Mouse (Mus musculus): ENCODE measurements around the gene Hrh1. TPM values are rescaled to one million over a fixed set of nuclear protein-coding genes. Genes with fewer than 3 reads are reported as not detected.
"Not testable (repeated sequence)": the region's sequence is repeated elsewhere in the genome, so short reads cannot be mapped to it uniquely, and the experiment has no call there.

The Hrh1 gene
- polyA plus RNA-seq, 1 experiment = 0.75 TPM

- Histone ChIP-seq H3K27ac (replicated peaks; ENCODE audit: low read depth, low read length) (no peak overlapping the region), H3K4me1 (ENCODE audit: control insufficient read depth, insufficient read depth, insufficient read length, low read length) (peaks cover 5% of the 10 kb centered on the region; the same call in 1 of the 2 replicates), H3K4me3 (ENCODE audit: insufficient read depth, low read depth, low read length) (no peak overlapping the region)
Observed at GRCm38 (mm10) chr6:114461536-114461935, 63.8 kb downstream of the Hrh1 start.

DNA sequence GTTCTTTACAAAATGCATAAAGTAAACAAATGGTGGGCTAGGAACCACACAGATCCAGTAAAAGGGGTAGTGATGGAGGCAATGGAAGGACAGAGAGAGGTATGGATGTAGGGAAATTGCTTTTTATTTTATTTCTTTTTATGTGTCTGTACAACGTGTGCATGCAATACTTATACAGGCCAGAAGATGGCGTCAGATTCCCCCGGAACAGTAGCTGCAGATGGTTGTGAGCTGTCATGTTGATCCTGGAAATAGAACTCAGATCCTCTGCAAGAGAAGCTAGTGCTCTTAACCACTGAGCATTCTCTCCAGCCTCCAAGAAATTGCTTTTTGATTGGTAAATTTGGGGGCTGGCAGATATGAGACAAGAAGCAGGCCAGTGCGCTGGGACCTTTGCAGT lies 65.0 kb downstream of the Hrh1 start:
- Histone ChIP-seq H3K27ac (replicated peaks; ENCODE audit: low read depth, low read length) (no peak overlapping the region), H3K4me1 (ENCODE audit: control insufficient read depth, insufficient read depth, insufficient read length, low read length) (peaks cover 5% of the 10 kb centered on the region; the same call in 1 of the 2 replicates), H3K4me3 (ENCODE audit: insufficient read depth, low read depth, low read length) (no peak overlapping the region)

- H3K4me3 ChIP-seq (ENCODE audit: insufficient read depth, low read depth, low read length) = no peak overlapping the region
- H3K4me1 ChIP-seq (ENCODE audit: control insufficient read depth, insufficient read depth, insufficient read length, low read length) = no peaks in the 10 kb centered on the region
- H3K27ac ChIP-seq (replicated peaks; ENCODE audit: low read depth, low read length) = no peak overlapping the region
Observed at GRCm38 (mm10) chr6:114473541-114473940, 75.8 kb downstream of the Hrh1 start.

DNA sequence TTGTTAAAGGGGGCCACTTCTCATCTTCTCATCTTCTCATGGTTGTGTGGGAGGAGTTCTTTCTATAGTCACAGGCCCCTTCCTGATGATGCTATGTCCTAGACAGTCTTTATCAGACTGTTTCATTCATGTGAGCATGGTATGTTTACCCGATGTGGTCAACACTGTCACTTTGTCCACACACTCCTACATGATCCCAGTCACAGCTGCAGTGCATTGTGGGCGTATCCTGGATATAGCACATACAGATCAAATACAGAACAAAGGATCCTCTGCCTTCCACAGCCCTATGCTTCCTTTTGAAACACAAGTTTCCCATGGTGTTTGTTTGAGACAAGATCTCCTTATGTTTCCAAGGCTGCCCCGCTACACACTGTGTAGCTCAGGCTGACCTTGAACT lies 76.3 kb downstream of the Hrh1 start:
- H3K27ac ChIP-seq (replicated peaks; ENCODE audit: low read depth, low read length) = no peak overlapping the region
- no peaks in the 10 kb centered on the region for H3K4me1 ChIP-seq (ENCODE audit: control insufficient read depth, insufficient read depth, insufficient read length, low read length)
- H3K4me3 ChIP-seq (ENCODE audit: insufficient read depth, low read depth, low read length) = no peak overlapping the region

DNA sequence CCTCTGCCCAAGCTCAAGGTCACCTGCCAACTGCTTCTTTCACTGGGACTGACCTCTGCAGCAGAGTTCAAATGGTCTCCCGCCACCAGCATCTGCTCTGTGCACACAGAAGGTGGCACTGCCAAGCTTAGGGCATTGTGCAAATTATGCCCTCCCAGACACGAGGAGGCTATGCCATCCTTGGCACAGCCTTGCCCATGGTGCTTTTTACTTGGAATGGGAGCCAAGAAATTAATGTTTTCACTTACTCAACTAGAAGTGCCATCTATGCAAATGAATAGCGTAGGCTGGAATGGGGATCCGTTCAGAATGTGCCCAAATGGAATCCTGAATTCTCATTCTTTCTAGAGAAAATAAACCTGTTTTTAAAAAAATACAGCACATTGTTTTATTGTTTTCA lies 77.2 kb downstream of the Hrh1 start:
- no peak overlapping the region for H3K4me3 ChIP-seq (ENCODE audit: insufficient read depth, low read depth, low read length)
- no peaks in the 10 kb centered on the region for H3K4me1 ChIP-seq (ENCODE audit: control insufficient read depth, insufficient read depth, insufficient read length, low read length)
- H3K27ac ChIP-seq (replicated peaks; ENCODE audit: low read depth, low read length) = no peak overlapping the region

GRCm38 (mm10) chr6:114478771-114479170 lies 81.0 kb downstream of the Hrh1 start:
- Histone ChIP-seq H3K4me1 (ENCODE audit: control insufficient read depth, insufficient read depth, insufficient read length, low read length) (no peaks in the 10 kb centered on the region), H3K27ac (replicated peaks; ENCODE audit: low read depth, low read length) (no peak overlapping the region), H3K4me3 (ENCODE audit: insufficient read depth, low read depth, low read length) (no peak overlapping the region)

GRCm38 (mm10) chr6:114479644-114480410 lies 82.1 kb downstream of the Hrh1 start:
- Histone ChIP-seq H3K4me3 (ENCODE audit: insufficient read depth, low read depth, low read length) (no peak overlapping the region), H3K27ac (replicated peaks; ENCODE audit: low read depth, low read length) (no peak overlapping the region)

DNA sequence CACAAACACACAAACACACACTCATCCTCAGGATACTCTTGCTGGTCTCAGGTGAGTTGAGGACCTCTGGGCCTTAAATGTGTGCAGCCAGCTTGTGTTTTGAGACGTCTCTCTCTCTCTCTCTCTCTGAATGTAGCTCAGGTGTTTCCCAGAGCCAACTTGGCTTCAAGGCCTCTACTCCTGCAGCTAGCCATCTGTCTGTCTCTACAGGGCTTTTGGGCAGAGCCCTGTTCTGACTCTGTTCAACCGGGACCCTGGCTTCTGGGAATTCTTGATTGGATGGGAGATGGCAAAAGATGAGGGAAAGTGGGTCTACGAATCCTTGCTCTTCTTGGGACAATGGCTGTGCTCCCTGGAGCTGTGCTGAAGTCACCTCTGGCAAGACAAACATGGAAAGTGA lies 91.6 kb downstream of the Hrh1 start:
- no peak overlapping the region for H3K27ac ChIP-seq (replicated peaks; ENCODE audit: low read depth, low read length)
- no peaks in the 10 kb centered on the region for H3K4me1 ChIP-seq (ENCODE audit: control insufficient read depth, insufficient read depth, insufficient read length, low read length)
- no peak overlapping the region for H3K4me3 ChIP-seq (ENCODE audit: insufficient read depth, low read depth, low read length)

More at GRCm38 (mm10) chr6:114479644-114480410, 82.1 kb downstream of the Hrh1 start:
- no peaks in the 10 kb centered on the region for H3K4me1 ChIP-seq (ENCODE audit: control insufficient read depth, insufficient read depth, insufficient read length, low read length)

- H3K27ac ChIP-seq (replicated peaks; ENCODE audit: low read depth, low read length); H3K4me1 ChIP-seq (ENCODE audit: control insufficient read depth, insufficient read depth, insufficient read length, low read length); H3K4me3 ChIP-seq (ENCODE audit: insufficient read depth, low read depth, low read length): not testable (repeated sequence)
Observed at GRCm38 (mm10) chr6:114492588-114492987, 94.9 kb downstream of the Hrh1 start.

DNA sequence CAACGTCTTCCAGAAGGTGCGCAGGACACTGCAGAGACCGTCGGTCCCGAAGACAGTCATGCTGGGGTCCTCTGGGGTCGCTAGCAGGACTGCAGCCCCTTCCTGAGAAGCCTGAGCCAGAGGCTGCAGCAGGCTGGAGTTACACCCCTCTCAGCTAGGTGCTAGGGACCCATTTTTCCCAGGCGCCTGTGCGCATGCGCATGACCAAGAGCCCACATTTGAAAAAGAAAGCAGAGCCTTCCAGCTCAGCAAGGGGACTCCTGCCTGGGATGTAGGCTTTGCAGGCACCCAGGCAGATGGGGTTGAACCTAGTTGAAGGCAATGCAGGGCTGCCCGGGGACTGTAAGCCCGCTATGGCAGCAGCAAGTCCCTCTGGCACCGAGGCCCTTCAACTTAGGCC lies 97.3 kb downstream of the Hrh1 start:
- not testable (repeated sequence) for H3K27ac ChIP-seq (replicated peaks; ENCODE audit: low read depth, low read length); H3K4me3 ChIP-seq (ENCODE audit: insufficient read depth, low read depth, low read length); H3K4me1 ChIP-seq (ENCODE audit: control insufficient read depth, insufficient read depth, insufficient read length, low read length)

- not testable (repeated sequence) for H3K27ac ChIP-seq (replicated peaks; ENCODE audit: low read depth, low read length); H3K4me3 ChIP-seq (ENCODE audit: insufficient read depth, low read depth, low read length); H3K4me1 ChIP-seq (ENCODE audit: control insufficient read depth, insufficient read depth, insufficient read length, low read length)
Observed at GRCm38 (mm10) chr6:114514038-114514437, 116.3 kb downstream of the Hrh1 start.

GRCm38 (mm10) chr6:114528709-114529108 lies 131.0 kb downstream of the Hrh1 start:
- not testable (repeated sequence) for H3K4me3 ChIP-seq (ENCODE audit: insufficient read depth, low read depth, low read length); H3K27ac ChIP-seq (replicated peaks; ENCODE audit: low read depth, low read length); H3K4me1 ChIP-seq (ENCODE audit: control insufficient read depth, insufficient read depth, insufficient read length, low read length)

Other genes starting within 250 kb of the Hrh1 start
- not detected in 2 replicates for gene Slc6a1, start 115.3 kb upstream of the Hrh1 start, polyA plus RNA-seq (2012; ENCODE audit: insufficient read depth, insufficient read length, missing spikeins)
- 20.5 and 22.7 TPM in 2 replicates for gene Atg7, start 245.2 kb downstream of the Hrh1 start, polyA plus RNA-seq (2012; ENCODE audit: insufficient read depth, insufficient read length, missing spikeins)